Mouse (Mus musculus) MEL-GATA-1-ER (cell line): ENCODE measurements around the gene Nkapd1.

Experiments used
- DNase-seq: peaks from one replicate; pipeline ENCODE4 v3.0.0-alpha.2; 2012; ENCODE audit warnings: low read depth; ENCODE audit errors: extremely low read depth

The Nkapd1 gene

DNA sequence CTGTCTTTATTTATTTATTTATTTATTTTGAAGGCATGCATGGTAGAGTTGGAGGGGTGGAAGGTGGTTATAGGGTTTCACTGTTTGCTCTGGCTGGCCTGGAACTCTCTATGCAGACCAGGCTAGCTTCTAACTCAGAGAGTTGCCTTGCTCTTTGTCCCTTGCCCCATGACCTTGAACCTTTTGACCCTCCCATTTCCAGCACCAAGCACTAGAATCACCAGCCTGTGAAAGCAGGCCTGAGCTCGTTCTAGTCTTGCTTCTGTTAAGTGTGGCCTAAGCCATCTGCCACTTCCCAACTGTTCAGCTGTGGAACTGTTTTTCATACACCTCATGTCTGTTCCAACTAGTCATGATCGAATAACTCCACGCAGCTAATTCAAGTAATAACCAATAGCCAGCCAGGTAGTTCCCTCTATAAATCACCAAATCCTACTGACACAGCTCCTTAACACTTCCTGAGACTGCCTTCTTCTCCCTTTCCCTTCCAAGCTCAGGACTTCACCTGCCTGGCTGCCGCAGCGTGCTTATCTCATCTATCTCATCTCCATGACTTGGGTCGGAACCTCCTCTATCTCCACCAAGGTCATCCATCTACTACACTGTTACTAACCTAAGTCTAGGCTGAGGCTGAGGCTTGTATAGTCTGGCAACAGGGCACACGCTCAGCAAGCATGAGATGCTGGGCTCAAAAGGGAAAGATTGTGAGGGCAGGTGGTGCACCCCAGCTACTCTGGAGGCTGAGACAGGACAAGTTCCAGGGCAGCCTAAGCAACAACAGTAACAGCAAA is 15.0 kb downstream of the Nkapd1 start:
- DNase-seq, result no peak

GRCm38 (mm10) chr9:50601536-50601935 is 15.7 kb downstream of the Nkapd1 start:
- DNase-seq, result peak; percentile 55

- DNase-seq, result no peak
Observed at GRCm38 (mm10) chr9:50596973-50597372, 20.3 kb downstream of the Nkapd1 start.

GRCm38 (mm10) chr9:50594794-50595417 is 22.4 kb downstream of the Nkapd1 start:
- DNase-seq, result no peak

GRCm38 (mm10) chr9:50593544-50593943 is 23.7 kb downstream of the Nkapd1 start:
- peak; percentile 28 for DNase-seq

GRCm38 (mm10) chr9:50592955-50593354 is 24.3 kb downstream of the Nkapd1 start:
- no peak for DNase-seq

- no peak for DNase-seq
Observed at GRCm38 (mm10) chr9:50590856-50591518, 26.3 kb downstream of the Nkapd1 start.

- no peak for DNase-seq
Observed at GRCm38 (mm10) chr9:50586955-50587354, 30.3 kb downstream of the Nkapd1 start.

DNA sequence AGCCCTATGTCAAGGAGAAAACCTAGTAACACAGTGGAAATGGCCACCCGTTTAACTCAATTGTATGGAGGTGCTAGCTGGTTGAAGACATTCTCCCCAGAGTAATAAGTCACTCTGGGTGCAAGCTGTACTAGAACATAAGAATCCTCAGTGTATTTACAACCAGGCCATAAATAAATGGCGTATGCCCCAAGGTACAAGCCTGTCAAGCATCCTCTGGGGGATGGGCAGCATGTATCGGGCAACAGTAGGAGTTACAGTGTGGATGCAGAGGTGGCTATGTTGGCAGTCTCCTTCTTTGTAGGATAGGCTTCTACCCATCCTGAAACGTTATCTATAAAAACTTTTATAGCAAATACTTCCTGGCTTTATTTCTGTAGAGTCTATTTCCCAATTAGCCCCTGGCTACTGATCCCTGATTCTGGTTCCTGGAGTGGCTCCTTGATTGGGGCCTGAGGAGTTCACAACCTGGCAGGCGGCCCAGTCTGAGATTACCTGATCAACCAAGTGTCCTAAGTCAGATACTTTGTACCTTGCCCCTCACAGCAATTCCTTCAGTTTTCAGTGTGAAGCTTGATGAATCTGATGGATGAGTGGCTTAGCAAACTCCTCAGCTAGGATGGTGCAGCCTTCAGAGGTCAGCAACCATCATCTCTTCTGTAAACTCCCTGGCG is 32.0 kb downstream of the Nkapd1 start:
- DNase-seq, result no peak

DNA sequence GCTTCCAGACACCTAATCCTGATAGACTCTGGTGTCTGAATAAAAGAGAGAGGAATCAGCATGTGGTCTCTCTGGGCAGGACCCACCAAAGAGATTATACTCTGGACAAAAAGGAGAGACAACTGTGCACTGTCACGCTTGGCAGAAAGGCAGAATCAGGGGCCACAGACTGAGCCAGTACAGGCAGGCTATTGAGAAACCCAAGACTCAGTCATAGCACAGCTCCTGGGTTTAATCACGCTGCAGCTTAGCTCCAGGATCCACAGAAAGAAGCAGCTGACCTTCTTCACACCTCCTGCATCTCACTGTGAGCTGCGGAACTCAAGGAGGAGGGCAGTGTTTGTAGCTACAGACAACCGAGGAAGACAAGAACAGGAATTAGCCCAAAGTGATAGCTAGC is 36.9 kb downstream of the Nkapd1 start:
- no peak for DNase-seq

DNA sequence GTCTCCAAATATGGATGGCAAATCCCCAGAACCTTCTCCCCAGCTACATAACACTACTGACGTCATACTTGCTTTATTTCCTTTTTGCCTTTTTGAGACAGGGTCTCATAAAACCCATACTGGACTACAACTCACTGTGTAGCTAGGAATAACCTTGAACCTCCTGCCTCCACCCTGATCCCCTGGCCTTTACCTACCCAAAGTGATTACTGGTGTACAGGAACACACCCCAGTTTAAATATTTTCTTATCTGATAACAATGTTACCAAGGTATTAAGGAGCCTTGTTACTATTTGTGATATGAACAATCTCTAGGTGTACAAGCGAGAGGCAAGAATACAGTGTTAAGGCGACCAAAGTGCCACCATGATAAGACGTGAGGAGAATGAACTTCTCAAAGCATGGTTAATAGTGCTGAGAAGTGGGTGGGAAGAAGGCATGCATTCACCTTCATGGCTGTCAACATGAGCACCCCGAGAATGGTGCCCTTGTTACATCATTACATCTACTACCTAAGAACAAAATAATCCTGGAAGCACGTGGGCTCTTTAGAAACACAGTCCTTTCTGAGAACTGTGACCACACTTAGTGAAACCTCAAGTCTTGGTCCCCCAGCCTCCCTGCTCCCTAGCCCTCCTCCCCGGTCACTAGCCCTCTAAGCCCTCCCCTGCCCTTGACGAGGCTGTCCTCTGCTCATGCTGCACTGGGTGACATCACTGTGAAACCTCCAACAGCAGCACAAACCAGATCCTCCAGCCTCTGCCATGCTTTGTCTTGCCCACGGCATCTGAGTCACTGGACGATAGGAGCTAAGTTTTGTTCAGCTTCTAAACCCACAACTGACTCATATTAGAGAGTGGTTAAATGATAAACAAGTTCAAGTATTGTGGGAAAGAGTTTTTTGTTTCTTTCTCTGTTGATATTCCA is 47.4 kb downstream of the Nkapd1 start:
- no peak for DNase-seq

- DNase-seq, result no peak
Observed at GRCm38 (mm10) chr9:50567881-50568280, 49.4 kb downstream of the Nkapd1 start.

DNA sequence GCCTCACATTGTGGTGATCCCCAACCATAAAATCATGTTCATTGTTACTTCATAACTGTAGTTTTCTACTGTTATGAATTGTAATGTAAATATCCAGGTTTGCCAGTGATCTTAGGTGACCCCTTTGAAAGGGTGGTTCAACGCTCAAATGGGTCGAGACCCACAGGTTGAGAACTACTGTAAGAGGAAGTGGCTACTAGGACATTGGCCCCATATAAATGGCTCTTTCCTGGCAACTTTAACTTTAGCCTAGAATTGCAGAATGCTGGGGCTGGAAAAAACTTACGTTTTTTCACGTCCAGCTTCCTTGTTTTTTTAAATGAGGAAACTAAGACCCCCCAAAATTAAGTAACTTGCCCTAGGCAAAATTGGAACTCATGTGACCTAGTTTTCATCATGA is 49.9 kb downstream of the Nkapd1 start:
- DNase-seq, result no peak

- DNase-seq, result no peak
Observed at GRCm38 (mm10) chr9:50565940-50566339, 51.3 kb downstream of the Nkapd1 start.

DNA sequence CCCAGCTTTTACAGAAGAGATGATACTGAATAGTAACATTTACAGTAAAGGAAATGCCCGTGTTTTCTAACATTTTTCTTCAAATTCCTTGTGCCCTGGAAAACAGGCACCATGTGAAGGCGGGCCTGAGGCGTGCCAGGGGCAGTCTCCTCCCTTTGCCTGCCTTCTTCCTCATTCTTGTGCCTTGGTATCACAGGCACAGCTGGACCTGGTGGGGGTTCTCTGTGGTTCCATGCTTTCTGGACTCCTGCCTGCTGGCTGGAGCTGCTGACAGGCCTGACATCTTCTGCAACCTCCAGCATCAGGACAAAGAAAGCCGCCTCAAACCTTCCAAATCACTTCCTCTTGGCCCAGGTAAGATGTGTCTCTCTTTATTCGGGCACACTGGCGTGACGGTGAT is 52.1 kb downstream of the Nkapd1 start:
- no peak for DNase-seq

DNA sequence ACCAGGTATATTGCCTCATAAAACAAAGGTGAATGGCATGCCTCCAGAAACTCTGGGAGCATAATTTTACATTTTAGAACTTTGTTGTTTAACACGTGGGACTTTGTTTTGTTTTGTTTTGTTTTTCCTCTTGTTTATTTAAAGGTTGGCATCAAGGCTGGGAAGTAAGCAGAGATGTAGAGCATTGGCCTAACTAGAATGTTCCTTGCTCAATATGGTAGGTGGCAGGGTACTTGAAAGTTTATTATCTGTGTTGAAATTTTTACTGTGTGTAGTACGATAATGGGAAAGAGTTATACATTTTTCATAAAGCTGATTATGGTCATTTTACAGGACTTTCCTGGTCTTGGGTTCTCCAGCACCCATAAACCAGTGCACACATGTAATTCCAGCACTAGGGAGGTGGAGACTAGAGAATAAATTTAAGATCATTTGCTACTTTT is 55.3 kb downstream of the Nkapd1 start:
- DNase-seq, result no peak

DNA sequence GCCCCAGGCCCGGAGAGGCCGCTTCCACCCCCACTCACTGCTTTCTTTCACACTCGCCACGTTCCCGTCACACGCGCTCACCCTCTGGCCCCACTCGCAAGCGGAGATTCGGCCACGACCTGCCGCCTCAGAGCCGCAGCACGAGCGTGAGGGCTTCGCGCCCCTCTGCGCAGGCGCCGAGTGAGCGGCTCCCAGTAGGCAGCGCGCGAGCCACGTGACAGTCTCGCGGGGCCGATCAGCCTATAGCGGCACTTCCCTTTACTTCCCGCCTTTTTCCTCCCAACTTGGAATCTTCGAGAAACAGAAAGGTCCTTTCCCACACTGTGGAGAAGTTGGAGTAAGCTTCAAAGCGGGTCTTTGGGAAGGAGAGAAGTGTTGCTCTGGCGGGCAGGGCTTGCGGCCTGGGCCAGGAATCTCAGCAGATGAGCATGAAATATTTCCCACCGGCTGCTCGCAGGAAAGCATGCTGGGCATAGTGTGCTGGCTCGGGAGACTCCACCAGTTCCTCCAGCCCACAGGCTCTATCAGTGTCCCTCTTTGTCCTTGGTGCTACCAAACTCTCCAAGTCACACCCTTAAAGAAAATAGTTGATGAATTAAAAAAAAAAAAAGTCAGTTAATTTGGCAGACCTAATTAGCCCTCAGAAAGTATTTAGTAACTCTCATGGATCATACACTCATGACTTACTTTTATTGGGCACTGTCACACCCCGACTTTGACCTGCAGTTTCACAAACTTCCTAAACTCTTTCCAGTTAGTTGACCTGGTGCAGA is 55.9 kb downstream of the Nkapd1 start, which contains the start of gene Tex12:
Gene Tex12 (minus strand): TSS at position 181 of the 773 bp plus-strand sequence.
- no peak for DNase-seq
